Mouse (Mus musculus): ENCODE results near the gene Cers2. TPM values are rescaled to one million over a fixed set of nuclear protein-coding genes. Genes with fewer than 3 reads are reported as not detected.
A peak's percentile ranks its signal among the peaks of the same experiment; 100 is the strongest.

Cers2 gene
- total and polyA plus RNA-seq, 3 experiments = 134 to 357 (median 307) TPM

GRCm38 (mm10) chr3:95349491-95349890, 34.9 kb downstream of the Cers2 start:
- Histone ChIP-seq H3K79me2 (ENCODE audit: control insufficient read depth, insufficient read depth, low read length, poor library complexity) (peaks cover 4% of the 10 kb centered on the region; the same call in 1 of the 2 replicates), H3K36me3 (ENCODE audit: control insufficient read depth in 1 of 2, insufficient read depth in 2 of 2, low read length in 2 of 2) (peaks cover 0 to 80% of the 10 kb centered on the region in 2 experiments; a peak in 2 of 4 replicates), H3K9me3 (replicated peaks; ENCODE audit: insufficient read depth, low read length) (no peaks in the 10 kb centered on the region), H3K27me3 (ENCODE audit: control insufficient read depth in 1 of 2, insufficient read depth in 2 of 2, low read length in 2 of 2) (no peaks in the 10 kb centered on the region), H3K4me1 (ENCODE audit: control insufficient read depth in 1 of 2, insufficient read depth in 2 of 2, low read length in 2 of 2) (no peaks in the 10 kb centered on the region), H3K9ac (ENCODE audit: control insufficient read depth, low read depth, low read length, poor library complexity, severe bottlenecking) (no peak overlapping the region), H3K4me3 (ENCODE audit: control insufficient read depth in 1 of 2, insufficient read depth in 1 of 2, low read depth in 2 of 2, low read length in 2 of 2) (no peak overlapping the region), H3K27ac (ENCODE audit: control insufficient read depth, low read depth, low read length) (no peak overlapping the region)
- peak; percentile 89 for DNase-seq (ENCODE audit: low read depth, low spot score)
- no peak for TF ChIP-seq TAL1 (IDR thresholded peaks at IDR 0.05; ENCODE audit: low read length)
- TF ChIP-seq CHD1 (IDR thresholded peaks at IDR 0.05; ENCODE audit: low read depth, low read length) = no peak
- peak in 1 of 2 experiments; percentile 39; a peak in 2 of 4 replicates for TF ChIP-seq POLR2A (IDR thresholded peaks at IDR 0.05; ENCODE audit: control insufficient read depth in 1 of 2, insufficient read depth in 1 of 2, low read depth in 1 of 2, low read length in 2 of 2, poor library complexity in 1 of 2)
- no peak for TF ChIP-seq ETS1 (IDR thresholded peaks at IDR 0.05; ENCODE audit: low read depth, low read length)
- TF ChIP-seq CHD2 (IDR thresholded peaks at IDR 0.05; ENCODE audit: low read length) = no peak
- no peak for TF ChIP-seq E2F4 (IDR thresholded peaks at IDR 0.05; ENCODE audit: borderline replicate concordance, low read depth, low read length)
- no peak for TF ChIP-seq USF1 (IDR thresholded peaks at IDR 0.05; ENCODE audit: low read depth, low read length)
- no peak for TF ChIP-seq TBP (IDR thresholded peaks at IDR 0.05; ENCODE audit: low read depth, low read length)
- TF ChIP-seq CTCF (IDR thresholded peaks at IDR 0.05 in 2 of 3, conservative IDR thresholded peaks at IDR 0.05 in 1 of 3; ENCODE audit: control insufficient read depth in 1 of 3, insufficient read depth in 1 of 3, low read depth in 2 of 3, low read length in 3 of 3, poor library complexity in 1 of 3, severe bottlenecking in 1 of 3) = peak; percentile 54 to 96 (median 93)
- no peak for TF ChIP-seq MYB (IDR thresholded peaks at IDR 0.05; ENCODE audit: low read depth, low read length)
- TF ChIP-seq SIN3A (IDR thresholded peaks at IDR 0.05; ENCODE audit: low read length) = peak; percentile 68; the same call in 1 of the 2 replicates
- TF ChIP-seq MAZ (IDR thresholded peaks at IDR 0.05; ENCODE audit: low read depth, low read length) = no peak; the same call in 1 of the 2 replicates
- peak; percentile 93 for TF ChIP-seq SMC3 (IDR thresholded peaks at IDR 0.05; ENCODE audit: low read depth, low read length)
- TF ChIP-seq TCF12 (IDR thresholded peaks at IDR 0.05; ENCODE audit: low read depth, low read length) = no peak
- TF ChIP-seq BHLHE40 (IDR thresholded peaks at IDR 0.05; ENCODE audit: borderline replicate concordance, low read depth, low read length) = no peak
- TF ChIP-seq GABPA (IDR thresholded peaks at IDR 0.05; ENCODE audit: low read depth, low read length) = no peak
- TF ChIP-seq POLR2AphosphoS2 (IDR thresholded peaks at IDR 0.05; ENCODE audit: low read length) = no peak
- TF ChIP-seq JUND (IDR thresholded peaks at IDR 0.05; ENCODE audit: low read depth, low read length) = no peak; the same call in 1 of the 2 replicates
- no peak for TF ChIP-seq ELF1 (IDR thresholded peaks at IDR 0.05; ENCODE audit: low read depth, low read length)
- TF ChIP-seq KAT2A (conservative IDR thresholded peaks at IDR 0.05; ENCODE audit: low read depth, low read length) = no peak
- TF ChIP-seq ZNF384 (IDR thresholded peaks at IDR 0.05; ENCODE audit: low read depth, low read length) = peak; percentile 56; the same call in 1 of the 2 replicates
- no peak for TF ChIP-seq MXI1 (IDR thresholded peaks at IDR 0.05; ENCODE audit: low read depth, low read length)
- peak; percentile 79 for TF ChIP-seq MYC (IDR thresholded peaks at IDR 0.05; ENCODE audit: low read depth, low read length)
- peak; percentile 51; the same call in 1 of the 2 replicates for TF ChIP-seq ZMIZ1 (IDR thresholded peaks at IDR 0.05; ENCODE audit: low read depth, low read length)
- TF ChIP-seq UBTF (IDR thresholded peaks at IDR 0.05; ENCODE audit: borderline replicate concordance, insufficient read depth, low read depth, low read length) = no peak
- TF ChIP-seq ZC3H11A (IDR thresholded peaks at IDR 0.05; ENCODE audit: low read depth, low read length) = peak; percentile 85
- peak; percentile 93 for TF ChIP-seq RAD21 (IDR thresholded peaks at IDR 0.05; ENCODE audit: low read depth, low read length)
- TF ChIP-seq MAX (IDR thresholded peaks at IDR 0.05; ENCODE audit: low read length) = 0 out of 2 replicates have a peak, but pooled peaks have one; percentile 20
- no peak for TF ChIP-seq POLR2AphosphoS5 (IDR thresholded peaks at IDR 0.05; ENCODE audit: borderline replicate concordance, low read depth, low read length)
- no peak for TF ChIP-seq HCFC1 (IDR thresholded peaks at IDR 0.05; ENCODE audit: low read depth, low read length)
- TF ChIP-seq MAFK (IDR thresholded peaks at IDR 0.05; ENCODE audit: borderline replicate concordance, low read depth, low read length) = no peak
- no peak for TF ChIP-seq EP300 (IDR thresholded peaks at IDR 0.05; ENCODE audit: low read depth in 1 of 2, low read length in 2 of 2)
- TF ChIP-seq ZKSCAN1 (IDR thresholded peaks at IDR 0.05; ENCODE audit: low read depth, low read length) = no peak
- TF ChIP-seq RCOR1 (IDR thresholded peaks at IDR 0.05; ENCODE audit: low read depth, low read length) = no peak
- TF ChIP-seq USF2 (IDR thresholded peaks at IDR 0.05; ENCODE audit: borderline replicate concordance in 1 of 2, insufficient read depth in 1 of 2, low read depth in 1 of 2, low read length in 2 of 2) = no peak
- TF ChIP-seq NELFE (IDR thresholded peaks at IDR 0.05; ENCODE audit: low read depth, low read length) = no peak
- TF ChIP-seq GATA1 (IDR thresholded peaks at IDR 0.05; ENCODE audit: low read depth, low read length) = no peak
- no peak for TF ChIP-seq NRF1 (IDR thresholded peaks at IDR 0.05; ENCODE audit: insufficient read depth, low read depth, low read length, poor library complexity, severe bottlenecking)
